Mouse (Mus musculus): ENCODE measurements around the gene Hcn1. TPM values are rescaled to one million over a fixed set of nuclear protein-coding genes. Genes with fewer than 3 reads are reported as not detected.

Gene Hcn1
- polyA plus RNA-seq, 1 experiment from 2014 or later, result 0.33 TPM

GRCm38 (mm10) chr13:117836658-117837057 lies 234.5 kb downstream of the Hcn1 start:
- Histone ChIP-seq H3K36me3 (no peaks in the 10 kb centered on the region), H3K4me1 (no peaks in the 10 kb centered on the region), H3K9me3 (no peaks in the 10 kb centered on the region), H3K4me3 (no peak overlapping the region), H3K27ac (no peak overlapping the region), H3K9ac (no peak overlapping the region), H3K27me3 (replicated peaks) (no peaks in the 10 kb centered on the region), H3K4me2 (replicated peaks) (no peak overlapping the region)
- 7% methylated on average over 1 of the region's 1 CpGs for WGBS
- no peak for ATAC-seq (ENCODE audit: low FRiP score, low read depth)

GRCm38 (mm10) chr13:117838264-117838663 lies 236.1 kb downstream of the Hcn1 start:
- 93% methylated on average over 7 of the region's 7 CpGs for WGBS
- H3K9ac ChIP-seq, result no peak overlapping the region
- H3K27me3 ChIP-seq (replicated peaks), result no peaks in the 10 kb centered on the region
- no peak overlapping the region for H3K4me2 ChIP-seq (replicated peaks)
- no peak overlapping the region for H3K27ac ChIP-seq
- no peaks in the 10 kb centered on the region for H3K9me3 ChIP-seq
- ATAC-seq (ENCODE audit: low FRiP score, low read depth), result no peak
- H3K4me3 ChIP-seq, result no peak overlapping the region
- no peaks in the 10 kb centered on the region for H3K4me1 ChIP-seq
- H3K36me3 ChIP-seq, result no peaks in the 10 kb centered on the region

GRCm38 (mm10) chr13:117842366-117842765 lies 240.2 kb downstream of the Hcn1 start:
- H3K4me2 ChIP-seq (replicated peaks), result no peak overlapping the region
- H3K4me1 ChIP-seq, result no peaks in the 10 kb centered on the region
- H3K27ac ChIP-seq, result no peak overlapping the region
- no peaks in the 10 kb centered on the region for H3K9me3 ChIP-seq
- no peak for ATAC-seq (ENCODE audit: low FRiP score, low read depth)
- H3K27me3 ChIP-seq (replicated peaks), result no peaks in the 10 kb centered on the region
- H3K4me3 ChIP-seq, result no peak overlapping the region
- no peak overlapping the region for H3K9ac ChIP-seq
- H3K36me3 ChIP-seq, result no peaks in the 10 kb centered on the region

- Histone ChIP-seq H3K27ac (no peak overlapping the region), H3K4me1 (no peaks in the 10 kb centered on the region), H3K36me3 (no peaks in the 10 kb centered on the region), H3K9me3 (no peaks in the 10 kb centered on the region), H3K4me3 (no peak overlapping the region), H3K27me3 (replicated peaks) (no peaks in the 10 kb centered on the region), H3K9ac (no peak overlapping the region), H3K4me2 (replicated peaks) (no peak overlapping the region)
- ATAC-seq (ENCODE audit: low FRiP score, low read depth), result no peak
- 98% methylated on average over 2 of the region's 2 CpGs for WGBS
Observed at GRCm38 (mm10) chr13:117847290-117847689, 245.2 kb downstream of the Hcn1 start.

DNA sequence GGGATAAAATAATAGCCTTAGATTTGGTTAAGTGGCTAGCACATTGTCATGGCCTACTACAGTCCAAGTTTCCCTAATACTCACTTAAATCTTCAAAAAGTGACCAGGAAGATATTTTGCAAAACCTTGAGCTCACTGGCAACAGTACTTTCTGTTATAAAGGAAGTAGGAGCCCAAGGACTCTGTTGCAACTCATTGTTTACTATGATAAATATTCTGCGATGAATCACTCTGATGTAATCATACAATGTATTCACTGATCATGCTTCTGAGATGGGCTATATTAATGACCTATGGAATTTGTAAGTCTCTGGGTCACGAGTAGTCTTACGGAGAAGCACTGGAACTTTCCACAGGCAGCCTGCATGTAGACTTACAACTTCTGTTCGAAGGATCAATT lies 246.6 kb downstream of the Hcn1 start:
- H3K36me3 ChIP-seq, result no peaks in the 10 kb centered on the region
- H3K9ac ChIP-seq, result no peak overlapping the region
- WGBS, result 93% methylated on average over 4 of the region's 4 CpGs
- no peak overlapping the region for H3K4me3 ChIP-seq
- no peak for ATAC-seq (ENCODE audit: low FRiP score, low read depth)
- no peaks in the 10 kb centered on the region for H3K4me1 ChIP-seq
- no peak overlapping the region for H3K27ac ChIP-seq
- H3K27me3 ChIP-seq (replicated peaks), result no peaks in the 10 kb centered on the region
- no peak overlapping the region for H3K4me2 ChIP-seq (replicated peaks)
- H3K9me3 ChIP-seq, result no peaks in the 10 kb centered on the region

DNA sequence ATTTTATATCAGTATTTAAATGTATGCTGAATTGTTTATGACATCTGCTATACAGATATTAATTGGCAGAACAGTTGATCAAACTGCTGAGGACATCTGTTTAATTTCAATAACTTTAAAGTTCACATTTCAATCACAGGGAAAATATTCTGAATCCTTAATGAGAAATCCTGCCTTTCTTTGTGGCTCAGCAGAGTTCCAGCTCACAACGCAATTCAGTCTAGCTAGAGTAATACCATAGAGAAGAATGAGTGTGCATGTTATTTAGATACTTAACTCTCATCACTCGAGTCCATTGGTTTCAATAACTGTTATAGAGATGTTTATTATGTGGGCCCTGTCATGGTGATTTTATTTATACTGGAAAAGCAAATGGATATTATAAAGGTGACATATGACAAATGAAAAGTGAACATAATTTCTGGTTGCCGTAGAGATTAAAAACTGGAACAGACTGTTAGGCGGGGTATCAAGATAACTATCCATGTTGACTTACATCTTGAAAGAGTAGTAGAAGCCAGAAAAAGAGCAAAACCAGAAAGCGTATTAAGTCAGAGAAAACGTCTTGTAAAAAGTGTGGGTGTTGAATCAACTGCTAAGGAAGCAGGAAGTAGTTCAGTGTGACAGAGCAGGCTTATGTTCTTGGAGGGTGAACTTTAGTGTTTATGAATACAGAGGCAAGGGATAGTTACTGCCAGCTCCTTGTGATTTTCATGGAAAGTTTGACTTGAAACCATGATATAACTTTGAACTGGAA lies 250.0 kb downstream of the Hcn1 start:
- Histone ChIP-seq H3K36me3 (no peaks in the 10 kb centered on the region), H3K4me2 (replicated peaks) (no peak overlapping the region), H3K27me3 (replicated peaks) (no peaks in the 10 kb centered on the region), H3K4me3 (no peak overlapping the region), H3K9me3 (no peaks in the 10 kb centered on the region), H3K9ac (no peak overlapping the region), H3K4me1 (no peaks in the 10 kb centered on the region), H3K27ac (no peak overlapping the region)
- 86% methylated on average over 6 of the region's 6 CpGs for WGBS
- ATAC-seq (ENCODE audit: low FRiP score, low read depth), result no peak

- no peaks in the 10 kb centered on the region for H3K27me3 ChIP-seq (replicated peaks)
- no peak overlapping the region for H3K4me2 ChIP-seq (replicated peaks)
- no peak overlapping the region for H3K4me3 ChIP-seq
- H3K27ac ChIP-seq, result no peak overlapping the region
- no peak for ATAC-seq (ENCODE audit: low FRiP score, low read depth)
- H3K4me1 ChIP-seq, result no peaks in the 10 kb centered on the region
- no peaks in the 10 kb centered on the region for H3K36me3 ChIP-seq
- no peaks in the 10 kb centered on the region for H3K9me3 ChIP-seq
- H3K9ac ChIP-seq, result no peak overlapping the region
- WGBS, result 94% methylated on average over 2 of the region's 2 CpGs
Observed at GRCm38 (mm10) chr13:117852711-117853051, 250.6 kb downstream of the Hcn1 start.

DNA sequence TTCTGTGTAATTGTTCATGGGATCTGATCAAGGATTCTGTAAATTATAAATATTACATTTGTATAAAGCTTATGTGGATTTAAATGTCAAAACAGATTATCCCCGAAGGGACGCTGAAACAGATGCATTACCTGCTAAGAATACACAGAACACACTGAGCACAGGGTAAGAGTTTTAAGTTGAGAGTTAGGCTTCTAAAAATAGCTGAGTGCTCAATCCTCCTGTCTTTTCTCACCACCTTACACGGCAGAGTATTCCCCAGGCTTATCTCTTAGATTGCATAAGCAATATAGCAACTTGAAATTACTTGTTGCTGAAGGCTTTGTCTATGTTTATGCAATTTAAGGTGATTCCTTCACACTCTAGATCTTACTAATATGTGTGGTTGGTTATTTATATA lies 256.3 kb downstream of the Hcn1 start:
- WGBS, result 87% methylated on average over 3 of the region's 3 CpGs
- no peaks in the 10 kb centered on the region for H3K27me3 ChIP-seq (replicated peaks)
- no peaks in the 10 kb centered on the region for H3K36me3 ChIP-seq
- no peaks in the 10 kb centered on the region for H3K4me1 ChIP-seq
- no peak for ATAC-seq (ENCODE audit: low FRiP score, low read depth)
- no peak overlapping the region for H3K4me2 ChIP-seq (replicated peaks)
- no peak overlapping the region for H3K27ac ChIP-seq
- H3K9ac ChIP-seq, result no peak overlapping the region
- no peaks in the 10 kb centered on the region for H3K9me3 ChIP-seq
- no peak overlapping the region for H3K4me3 ChIP-seq

GRCm38 (mm10) chr13:117877787-117878186 lies 275.7 kb downstream of the Hcn1 start:
- H3K27me3 ChIP-seq (replicated peaks), result no peaks in the 10 kb centered on the region
- no peaks in the 10 kb centered on the region for H3K4me1 ChIP-seq
- H3K9ac ChIP-seq, result no peak overlapping the region
- 72% methylated on average over 8 of the region's 8 CpGs for WGBS
- H3K4me2 ChIP-seq (replicated peaks), result no peak overlapping the region
- ATAC-seq (ENCODE audit: low FRiP score, low read depth), result no peak
- H3K27ac ChIP-seq, result no peak overlapping the region
- no peak overlapping the region for H3K4me3 ChIP-seq
- no peaks in the 10 kb centered on the region for H3K36me3 ChIP-seq
- no peaks in the 10 kb centered on the region for H3K9me3 ChIP-seq

- 78% methylated on average over 4 of the region's 4 CpGs for WGBS
- Histone ChIP-seq H3K27ac (no peak overlapping the region), H3K9ac (no peak overlapping the region), H3K4me2 (replicated peaks) (no peak overlapping the region), H3K4me3 (no peak overlapping the region), H3K27me3 (replicated peaks) (no peaks in the 10 kb centered on the region), H3K9me3 (no peaks in the 10 kb centered on the region), H3K36me3 (no peaks in the 10 kb centered on the region), H3K4me1 (no peaks in the 10 kb centered on the region)
- ATAC-seq (ENCODE audit: low FRiP score, low read depth), result no peak
Observed at GRCm38 (mm10) chr13:117880471-117881225, 278.5 kb downstream of the Hcn1 start.

DNA sequence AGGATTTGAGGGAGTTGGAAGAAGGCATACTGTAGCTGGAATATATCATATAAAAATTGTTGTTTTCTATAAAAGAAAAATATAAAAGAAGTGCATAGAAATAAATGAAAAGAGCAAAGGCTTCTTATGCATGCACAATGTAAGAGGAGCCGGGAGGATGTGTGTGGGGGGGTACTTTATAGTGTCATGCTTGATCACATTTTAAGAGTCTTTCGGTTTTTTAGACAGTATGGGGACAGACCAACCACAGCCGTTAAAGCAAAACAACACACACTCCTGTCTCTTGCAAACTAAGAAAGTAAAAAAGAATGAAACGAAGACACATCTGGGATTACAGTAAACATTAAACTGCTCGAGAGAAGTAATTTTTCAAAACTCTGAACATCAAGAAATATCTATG lies 290.0 kb downstream of the Hcn1 start:
- 74% methylated on average over 5 of the region's 5 CpGs for WGBS
- Histone ChIP-seq H3K27ac (no peak overlapping the region), H3K36me3 (no peaks in the 10 kb centered on the region), H3K4me1 (no peaks in the 10 kb centered on the region), H3K27me3 (replicated peaks) (no peaks in the 10 kb centered on the region), H3K4me3 (no peak overlapping the region), H3K9me3 (no peaks in the 10 kb centered on the region), H3K4me2 (replicated peaks) (no peak overlapping the region), H3K9ac (no peak overlapping the region)
- no peak for ATAC-seq (ENCODE audit: low FRiP score, low read depth)

- WGBS, result 82% methylated on average over 2 of the region's 2 CpGs
- no peak for ATAC-seq (ENCODE audit: low FRiP score, low read depth)
- Histone ChIP-seq H3K4me2 (replicated peaks) (no peak overlapping the region), H3K4me1 (no peaks in the 10 kb centered on the region), H3K27ac (no peak overlapping the region), H3K9ac (no peak overlapping the region), H3K36me3 (no peaks in the 10 kb centered on the region), H3K27me3 (replicated peaks) (no peaks in the 10 kb centered on the region), H3K4me3 (no peak overlapping the region), H3K9me3 (no peaks in the 10 kb centered on the region)
Observed at GRCm38 (mm10) chr13:117898052-117898451, 295.9 kb downstream of the Hcn1 start.

- no peak for ATAC-seq (ENCODE audit: low FRiP score, low read depth)
- Histone ChIP-seq H3K9ac (no peak overlapping the region), H3K4me1 (no peaks in the 10 kb centered on the region), H3K36me3 (no peaks in the 10 kb centered on the region), H3K4me2 (replicated peaks) (no peak overlapping the region), H3K27me3 (replicated peaks) (no peaks in the 10 kb centered on the region), H3K4me3 (no peak overlapping the region), H3K9me3 (no peaks in the 10 kb centered on the region), H3K27ac (no peak overlapping the region)
- WGBS, result 93% methylated on average over 3 of the region's 3 CpGs
Observed at GRCm38 (mm10) chr13:117907801-117908200, 305.7 kb downstream of the Hcn1 start.

Data from neural tube, embryonic 12.5 days (tissue).